Mouse (Mus musculus): ENCODE measurements around the gene Det1. TPM values are rescaled to one million over a fixed set of nuclear protein-coding genes. Genes with fewer than 3 reads are reported as not detected.

The Det1 gene
- polyA plus RNA-seq, 2 experiments from 2014 or later = 18.5 to 24.1 TPM

GRCm38 (mm10) chr7:78778741-78779140, 68.3 kb downstream of the Det1 start:
- ATAC-seq = no peak

Other genes starting within 250 kb of the Det1 start
- 10 to 100 TPM in 1 of 2 experiments, 1 to 10 TPM in 1; 7.9 to 13.4 TPM for gene Ntrk3, start 109.3 kb downstream of the Det1 start, polyA plus RNA-seq (2017; shearing (Covaris generic))
- gene Mrps11, start 64.1 kb downstream of the Det1 start, polyA plus RNA-seq (2017; shearing (Covaris generic)) = 10 to 100 TPM; 50.9 to 51.7 TPM
- gene Mrpl46, start 63.7 kb downstream of the Det1 start, polyA plus RNA-seq (2017; shearing (Covaris generic)) = 10 to 100 TPM; 73.4 to 76.6 TPM
- 10 to 100 TPM; 21.7 to 28.3 TPM for gene Aen, start 48.6 kb upstream of the Det1 start, polyA plus RNA-seq (2017; shearing (Covaris generic))
- gene Isg20, start 66.2 kb upstream of the Det1 start, polyA plus RNA-seq (2017; shearing (Covaris generic)) = 100 to 1,000 TPM; 108 to 134 TPM
- gene Acan, start 206.2 kb upstream of the Det1 start, polyA plus RNA-seq (2017; shearing (Covaris generic)) = not detected